Mouse (Mus musculus): Measurements from ENCODE around the gene Slc35f6.

Gene Slc35f6

DNA sequence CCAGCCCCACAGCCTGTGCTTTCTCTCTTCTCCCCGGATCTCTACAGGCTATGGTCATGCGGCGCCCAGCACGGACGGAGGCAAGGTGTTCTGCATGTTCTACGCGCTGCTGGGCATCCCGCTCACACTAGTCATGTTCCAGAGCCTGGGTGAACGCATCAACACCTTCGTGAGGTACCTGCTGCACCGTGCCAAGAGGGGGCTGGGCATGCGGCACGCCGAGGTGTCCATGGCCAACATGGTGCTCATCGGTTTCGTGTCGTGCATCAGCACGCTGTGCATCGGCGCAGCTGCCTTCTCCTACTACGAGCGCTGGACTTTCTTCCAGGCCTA lies 25.9 kb upstream of the Slc35f6 start:
- DNase-seq (ENCODE audit: low spot score): no peak

DNA sequence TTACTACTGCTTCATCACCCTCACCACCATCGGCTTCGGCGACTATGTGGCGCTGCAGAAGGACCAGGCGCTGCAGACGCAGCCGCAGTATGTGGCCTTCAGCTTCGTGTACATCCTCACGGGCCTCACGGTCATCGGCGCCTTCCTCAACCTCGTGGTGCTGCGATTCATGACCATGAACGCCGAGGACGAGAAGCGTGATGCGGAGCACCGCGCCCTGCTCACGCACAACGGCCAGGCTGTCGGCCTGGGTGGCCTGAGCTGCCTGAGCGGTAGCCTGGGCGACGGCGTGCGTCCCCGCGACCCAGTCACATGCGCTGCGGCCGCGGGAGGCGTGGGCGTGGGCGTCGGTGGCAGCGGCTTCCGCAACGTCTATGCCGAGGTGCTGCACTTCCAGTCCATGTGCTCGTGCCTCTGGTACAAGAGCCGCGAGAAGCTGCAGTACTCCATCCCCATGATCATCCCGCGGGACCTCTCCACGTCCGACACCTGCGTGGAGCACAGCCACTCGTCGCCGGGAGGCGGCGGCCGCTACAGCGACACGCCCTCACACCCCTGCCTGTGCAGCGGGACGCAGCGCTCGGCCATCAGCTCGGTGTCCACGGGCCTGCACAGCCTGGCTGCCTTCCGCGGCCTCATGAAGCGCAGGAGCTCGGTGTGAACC lies 25.4 kb upstream of the Slc35f6 start:
- DNase-seq (ENCODE audit: low spot score): peak; percentile 57

DNA sequence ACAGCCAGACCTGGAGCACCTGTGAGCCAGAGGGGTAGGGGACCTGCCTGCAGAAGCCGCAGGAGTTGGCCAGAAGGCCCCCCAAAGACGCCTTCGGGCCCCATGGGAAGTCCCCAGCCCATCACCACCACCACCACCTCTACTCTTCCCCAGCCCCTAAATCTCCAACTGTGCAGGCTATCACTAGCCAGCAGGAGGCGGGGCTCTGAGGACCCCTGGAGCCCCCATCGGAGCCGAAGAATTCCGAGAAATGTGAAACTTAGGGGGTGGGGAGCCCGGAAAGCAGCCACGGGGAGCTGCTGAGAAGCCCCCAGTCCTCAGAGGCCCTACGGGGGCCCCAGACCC lies 24.9 kb upstream of the Slc35f6 start:
- peak; percentile 21 for DNase-seq (ENCODE audit: low spot score)

DNA sequence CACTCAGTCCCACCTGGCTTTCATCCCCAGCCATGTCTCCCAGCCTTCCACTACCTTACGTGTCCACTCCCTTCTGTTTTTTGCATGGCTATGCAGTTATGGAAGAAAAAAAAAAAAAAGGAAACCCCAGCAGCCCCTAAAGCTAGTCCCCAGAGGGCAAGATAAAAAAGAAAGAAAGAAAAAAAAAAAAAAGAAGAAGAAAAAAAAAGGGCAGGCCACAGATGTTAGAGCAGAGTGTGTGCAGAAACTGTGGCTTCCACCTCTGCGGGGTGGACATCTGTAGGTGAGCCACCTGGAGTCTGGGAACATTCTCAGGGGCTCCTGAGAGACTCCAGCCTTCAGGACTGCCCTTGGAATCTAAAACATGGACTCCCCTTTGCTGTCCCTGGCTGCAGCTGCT lies 24.4 kb upstream of the Slc35f6 start:
- no peak for DNase-seq (ENCODE audit: low spot score)

DNA sequence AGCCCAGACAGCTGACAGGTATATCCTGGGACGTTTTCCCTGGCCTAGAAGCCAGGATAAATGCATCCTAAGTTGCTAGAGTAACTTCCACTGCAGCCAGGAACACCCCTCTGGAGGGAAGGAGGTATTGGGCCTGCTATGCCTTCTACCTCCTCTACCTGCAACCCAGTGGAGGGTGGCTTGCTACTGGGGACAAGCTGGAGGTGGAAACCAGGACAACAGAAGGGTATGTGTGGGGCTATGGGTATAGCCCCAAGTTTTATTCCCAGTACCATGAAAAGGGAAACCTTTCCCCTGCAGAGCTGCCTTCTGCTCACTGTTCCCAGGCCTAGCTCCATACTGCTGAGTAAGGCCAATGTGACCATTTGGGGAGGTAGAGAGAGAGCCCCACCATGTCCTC lies 23.4 kb upstream of the Slc35f6 start:
- DNase-seq (ENCODE audit: low spot score): no peak

DNA sequence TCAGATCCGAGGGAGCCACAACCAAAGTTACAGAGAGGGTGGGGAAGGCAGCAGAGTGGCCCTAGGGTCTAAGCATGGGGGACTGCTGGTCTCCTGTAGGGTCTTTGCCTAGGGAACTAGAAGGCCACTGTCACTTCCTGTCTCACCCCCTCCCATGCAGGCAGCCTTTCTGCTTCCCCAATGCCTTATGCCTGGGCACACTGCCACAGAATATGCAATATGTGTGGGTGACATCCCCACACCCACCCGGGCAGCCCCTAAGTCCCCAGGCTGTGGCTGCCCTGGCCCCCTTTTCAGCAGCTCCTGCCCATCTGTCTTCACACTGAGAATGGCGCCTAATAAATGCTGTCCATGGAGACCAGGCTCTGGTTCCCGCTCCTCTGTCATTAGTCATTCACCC lies 22.8 kb upstream of the Slc35f6 start:
- DNase-seq (ENCODE audit: low spot score): no peak

DNA sequence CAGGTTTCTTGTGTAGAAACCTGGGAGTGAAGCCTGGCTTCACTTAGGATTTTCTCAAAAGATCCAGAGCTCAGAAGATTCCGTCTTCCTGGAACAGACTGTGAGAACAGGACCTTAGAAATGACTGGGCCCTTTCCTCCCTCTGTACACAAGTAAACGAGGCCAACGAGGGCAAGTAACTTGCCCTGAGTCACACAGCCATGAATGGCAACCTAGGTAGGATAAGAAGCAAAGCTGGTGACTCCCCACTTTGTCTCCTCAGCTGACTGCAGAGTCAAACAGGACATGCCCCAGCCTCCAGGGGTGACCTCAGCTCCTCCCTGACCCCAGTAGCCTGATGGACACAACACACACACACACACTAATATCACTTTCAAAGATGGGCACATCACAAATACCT lies 22.4 kb upstream of the Slc35f6 start:
- DNase-seq (ENCODE audit: low spot score): no peak

DNA sequence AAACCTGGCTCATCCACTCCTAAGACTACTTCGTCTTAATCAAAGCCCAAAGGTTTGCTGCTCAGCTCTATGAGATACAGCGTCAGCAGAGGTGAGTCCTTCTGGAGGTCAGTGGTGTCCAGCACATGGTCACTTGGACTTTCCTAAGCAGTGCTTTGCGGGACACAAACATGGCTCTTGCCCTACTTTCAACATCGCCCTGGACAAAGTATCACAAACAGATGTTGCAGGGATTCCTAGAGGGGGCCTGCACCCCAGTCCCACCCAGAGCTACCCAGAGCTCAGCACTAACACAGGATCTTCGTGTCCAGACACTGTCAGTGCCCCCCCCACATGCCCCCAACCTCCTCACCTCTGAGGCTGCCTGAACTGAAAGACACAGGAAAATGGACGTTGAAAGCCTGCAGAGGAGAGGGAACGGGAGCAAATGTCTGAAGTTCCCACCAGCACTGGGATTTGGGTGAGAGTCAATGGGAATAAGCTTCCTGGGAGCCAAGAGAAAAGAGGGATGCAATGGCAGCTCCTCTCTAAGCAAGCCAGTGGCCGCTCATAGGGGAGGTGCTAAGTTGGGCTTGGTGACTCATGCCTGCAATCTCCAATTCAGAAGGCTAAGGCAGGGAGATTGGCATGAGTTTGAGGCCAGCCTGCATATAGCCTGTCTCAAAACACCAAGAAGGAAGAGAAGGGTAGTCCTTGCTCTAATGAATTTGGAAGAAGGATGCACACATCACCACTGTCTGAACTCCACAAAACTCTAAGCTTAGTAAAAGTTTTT lies 21.2 kb upstream of the Slc35f6 start:
- no peak for DNase-seq (ENCODE audit: low spot score)

DNA sequence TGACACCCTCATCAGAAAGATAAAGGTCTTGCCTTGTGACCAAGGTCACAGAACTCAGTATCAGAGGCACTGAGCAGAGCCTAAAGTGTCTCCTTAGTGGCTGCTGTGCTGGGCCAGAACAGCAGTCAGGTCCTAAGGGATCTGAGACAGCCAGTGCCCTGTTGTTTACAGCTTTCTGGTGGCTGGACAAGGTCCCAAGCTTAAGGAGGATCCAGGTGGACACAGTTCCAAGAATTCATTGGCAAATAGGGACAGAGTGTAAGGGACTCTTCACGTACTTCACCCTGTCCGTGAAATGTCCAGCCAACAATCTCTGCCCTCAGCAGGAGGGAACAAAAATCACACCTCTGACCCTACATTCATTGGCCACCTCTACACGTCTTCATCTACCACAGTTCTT lies 19.2 kb upstream of the Slc35f6 start:
- no peak for DNase-seq (ENCODE audit: low spot score)

DNA sequence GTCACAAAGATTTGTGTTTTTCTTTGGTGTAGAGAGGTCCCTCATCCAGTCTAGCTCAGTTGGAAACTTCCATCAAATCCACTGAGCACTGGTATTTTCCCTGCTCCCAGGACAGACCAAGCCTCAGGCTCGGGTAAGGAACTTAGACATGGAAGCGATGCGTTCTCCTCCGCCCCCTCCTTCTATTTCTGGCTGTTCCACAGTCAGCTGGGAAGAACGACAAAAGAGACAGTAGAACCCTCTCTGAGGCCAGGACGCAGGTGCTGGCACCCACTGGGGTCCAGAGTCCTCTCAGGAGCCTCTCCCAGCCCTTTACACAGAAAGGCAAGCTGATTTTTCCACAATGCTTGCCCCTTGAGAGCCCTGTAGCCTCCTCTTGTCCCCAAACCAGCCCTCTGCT lies 17.3 kb upstream of the Slc35f6 start:
- no peak for DNase-seq (ENCODE audit: low spot score)

DNA sequence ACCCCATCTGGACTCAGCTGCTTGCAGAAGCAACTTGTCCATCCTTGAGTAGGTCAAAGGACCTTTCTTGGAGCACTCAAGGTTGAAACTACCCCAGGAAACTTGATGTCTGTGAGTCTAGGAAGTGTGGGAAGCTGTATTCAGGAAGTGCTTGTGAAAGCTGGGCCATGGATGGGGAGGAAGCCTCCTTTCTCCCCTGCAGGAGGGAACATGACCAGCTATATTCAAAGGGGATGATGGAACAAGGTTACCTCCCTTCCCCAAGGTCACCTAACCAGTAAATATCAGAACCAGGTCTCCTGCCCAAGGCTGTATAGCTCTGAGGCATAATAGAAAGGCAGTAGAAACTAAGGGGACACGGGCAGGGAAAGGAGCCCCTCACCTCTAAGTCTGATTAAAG lies 15.6 kb upstream of the Slc35f6 start:
- DNase-seq (ENCODE audit: low spot score): no peak

DNA sequence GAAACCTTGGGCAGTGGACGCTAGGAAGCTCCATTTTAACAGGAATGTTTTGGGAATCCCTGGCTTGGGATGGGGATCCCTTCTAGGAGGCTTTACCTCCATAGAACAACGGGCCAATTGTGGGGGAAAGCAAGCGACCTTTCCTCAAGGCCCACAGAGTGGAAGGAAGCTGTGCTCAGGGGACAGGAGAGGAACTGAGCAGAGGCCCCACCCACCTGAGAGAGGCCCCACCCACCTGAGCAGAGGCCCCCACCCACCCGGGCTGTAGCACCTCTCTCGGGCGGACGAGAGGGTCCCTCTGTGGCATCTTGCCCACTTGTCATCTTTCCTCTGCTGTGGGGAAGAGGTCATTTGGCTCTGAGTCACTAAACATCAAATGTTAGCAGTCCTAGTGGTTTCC lies 10.7 kb upstream of the Slc35f6 start:
- DNase-seq (ENCODE audit: low spot score): no peak

DNA sequence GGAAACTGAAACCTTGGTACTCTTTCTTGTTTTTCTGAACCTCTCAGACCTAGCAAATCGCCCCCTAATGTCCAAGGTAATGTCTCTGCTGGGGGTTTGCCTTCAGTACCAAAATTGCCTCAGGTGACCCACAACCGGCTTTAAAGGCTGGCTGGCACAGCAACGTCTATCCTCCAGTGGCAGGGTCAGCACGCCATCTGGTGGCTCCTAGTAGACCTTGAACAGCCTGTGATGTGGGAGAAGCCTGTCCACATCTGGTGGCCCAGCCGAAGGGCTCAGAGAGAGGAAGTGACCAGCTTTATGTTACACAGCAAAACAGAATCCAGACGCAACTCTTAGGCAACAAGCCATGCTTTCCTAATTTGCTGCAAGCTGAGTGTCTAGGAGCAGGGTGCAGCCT lies 9.7 kb upstream of the Slc35f6 start:
- peak; percentile 85 for DNase-seq (ENCODE audit: low spot score)

DNA sequence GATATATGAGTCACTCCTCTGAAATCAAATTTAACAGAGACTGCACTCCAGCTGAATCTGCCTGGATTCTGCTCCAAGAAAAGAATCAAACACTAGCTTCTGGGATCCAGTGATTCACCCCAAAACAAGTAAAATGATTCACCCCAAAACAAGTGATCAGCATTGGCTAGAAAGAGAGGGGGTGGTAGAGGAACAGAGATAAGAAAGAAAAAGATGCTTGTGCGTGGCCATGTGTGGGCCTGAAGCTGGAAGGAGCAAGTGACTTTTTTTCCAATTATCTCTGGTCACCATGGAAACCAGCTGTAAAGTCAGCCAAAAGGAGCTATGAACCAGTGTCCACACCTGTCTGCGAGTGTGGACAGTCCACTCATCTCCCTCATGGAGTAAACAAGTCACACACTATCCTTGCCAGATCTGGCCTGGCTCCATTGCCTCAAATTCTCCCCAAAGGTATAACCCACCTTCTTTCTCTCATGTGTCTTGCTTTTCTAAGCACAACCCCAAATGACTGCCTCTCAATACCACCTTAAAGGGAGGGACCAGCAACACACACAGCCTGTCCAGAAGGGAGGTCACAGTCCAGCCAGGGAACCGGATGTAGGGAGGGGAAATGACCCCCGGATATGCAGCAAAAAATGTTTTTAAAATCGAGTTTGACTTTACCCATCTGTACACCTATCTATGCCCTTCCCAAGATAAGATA lies 4.1 kb upstream of the Slc35f6 start:
- no peak for DNase-seq (ENCODE audit: low spot score)

DNA sequence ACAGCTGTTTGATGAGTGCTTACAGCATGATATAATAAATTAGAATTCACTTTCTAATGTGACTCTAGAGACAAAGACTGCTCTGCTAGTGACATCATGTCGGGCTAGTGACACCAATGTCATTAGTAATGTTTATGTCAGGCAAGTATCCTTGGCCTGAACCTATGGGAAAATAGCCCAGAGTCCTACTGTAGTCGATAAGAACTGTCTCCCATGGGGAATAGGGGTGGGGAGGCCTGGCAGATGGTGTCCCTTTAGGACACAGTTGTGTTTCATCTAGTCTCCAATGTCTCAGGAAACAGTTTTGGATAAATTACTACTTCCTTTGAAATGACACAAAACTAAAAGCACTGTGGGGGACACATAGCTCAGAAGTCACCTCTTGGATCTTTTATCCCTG lies 1.7 kb upstream of the Slc35f6 start:
- DNase-seq (ENCODE audit: low spot score): no peak

DNA sequence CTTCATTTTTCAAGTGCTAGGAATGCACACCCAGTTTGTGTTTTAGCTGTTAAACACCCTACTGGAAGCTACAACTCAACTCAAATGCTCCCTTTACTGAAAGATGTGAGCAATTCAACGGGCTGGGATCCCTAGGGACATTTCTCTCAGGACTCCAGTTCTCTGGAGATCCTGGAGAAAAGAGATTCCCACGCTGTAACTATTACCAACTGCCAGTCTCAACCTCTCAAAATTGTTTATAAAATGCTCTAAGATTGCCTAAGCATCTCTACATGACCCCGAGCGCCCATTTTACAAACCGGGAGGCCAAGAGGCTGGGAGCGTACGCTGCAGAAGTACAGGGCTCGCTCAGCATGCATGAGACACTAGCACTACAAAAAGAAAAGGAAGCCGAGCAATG lies 337 bp upstream of the Slc35f6 start:
- no peak for DNase-seq (ENCODE audit: low spot score)

DNA sequence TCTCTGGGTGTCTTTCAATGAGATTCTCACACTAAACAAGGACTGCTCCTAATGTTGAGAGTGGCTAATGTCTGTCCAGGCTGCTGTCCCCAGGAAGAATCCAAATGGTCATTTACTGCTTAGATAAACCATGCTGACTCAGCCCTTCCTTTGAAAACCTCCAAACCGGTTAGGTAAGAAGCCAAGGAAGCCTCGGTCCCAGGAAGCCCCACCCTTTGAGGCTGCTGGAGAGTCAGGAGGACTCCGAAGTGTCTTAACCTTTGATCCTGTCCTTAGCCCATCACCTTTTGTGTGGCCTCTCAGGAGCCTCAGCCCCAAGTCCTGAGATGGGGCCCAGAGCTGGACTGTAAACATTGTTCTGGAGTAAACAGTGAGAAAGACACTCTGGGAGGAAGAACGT lies 1.8 kb downstream of the Slc35f6 start:
- DNase-seq (ENCODE audit: low spot score): no peak

DNA sequence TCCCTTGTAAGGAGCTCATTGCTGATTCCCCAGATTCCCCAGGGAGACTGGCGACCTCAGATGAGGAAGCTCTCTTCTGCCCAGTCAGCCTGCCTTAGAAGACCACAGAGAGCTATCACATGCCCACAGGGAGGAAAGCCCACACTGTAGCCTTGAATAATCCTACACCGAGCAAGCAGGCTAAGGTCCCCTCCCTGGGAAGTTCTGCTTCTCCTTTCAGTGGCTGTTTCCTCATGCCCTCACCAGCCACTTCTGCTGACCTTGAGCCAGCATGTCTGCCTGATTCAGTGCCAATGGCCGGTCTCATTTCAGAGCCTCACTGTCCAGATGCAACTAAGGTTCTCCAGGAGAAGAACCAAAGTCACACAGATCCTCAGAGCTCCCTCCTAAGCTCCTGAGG lies 3.0 kb downstream of the Slc35f6 start:
- DNase-seq (ENCODE audit: low spot score): no peak

DNA sequence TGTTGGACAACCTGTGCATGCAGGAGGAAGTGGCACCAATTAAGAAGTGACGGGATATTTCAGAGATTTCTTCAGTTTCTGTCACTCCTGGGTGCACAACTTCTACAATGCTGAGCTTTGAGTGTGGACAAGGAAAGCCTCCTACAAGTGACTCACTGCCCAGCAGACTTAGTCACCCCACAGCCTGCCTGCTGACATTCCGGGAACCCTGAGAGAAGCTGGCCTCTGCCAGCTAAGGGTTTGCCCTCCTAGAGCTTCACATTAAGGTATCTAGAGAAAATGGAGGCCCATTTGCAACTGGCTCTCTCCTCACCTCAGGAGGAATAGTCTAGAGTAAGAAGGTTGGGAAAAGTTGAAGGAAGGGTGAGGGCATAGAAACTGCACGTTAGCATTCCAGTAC lies 3.8 kb downstream of the Slc35f6 start:
- DNase-seq (ENCODE audit: low spot score): no peak

DNA sequence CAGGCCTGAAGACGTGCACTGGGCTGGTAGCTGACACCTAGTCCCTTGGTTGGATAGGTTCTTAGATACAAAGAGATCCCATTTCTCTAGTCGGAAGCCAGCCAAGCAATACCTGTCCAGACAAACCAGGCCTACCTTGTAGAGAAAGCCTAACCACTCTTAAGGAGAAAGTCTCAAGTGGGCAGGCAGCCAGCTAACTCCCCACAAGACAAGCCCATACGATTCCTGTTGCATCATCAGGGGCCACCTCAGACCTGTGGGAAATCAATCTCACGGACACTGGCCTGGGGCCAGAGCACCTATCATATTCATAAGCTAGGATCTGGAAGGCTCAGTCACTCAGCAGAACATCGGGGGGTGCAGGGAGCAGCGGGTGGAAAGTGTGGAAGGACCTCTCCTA lies 5.5 kb downstream of the Slc35f6 start:
- no peak for DNase-seq (ENCODE audit: low spot score)

DNA sequence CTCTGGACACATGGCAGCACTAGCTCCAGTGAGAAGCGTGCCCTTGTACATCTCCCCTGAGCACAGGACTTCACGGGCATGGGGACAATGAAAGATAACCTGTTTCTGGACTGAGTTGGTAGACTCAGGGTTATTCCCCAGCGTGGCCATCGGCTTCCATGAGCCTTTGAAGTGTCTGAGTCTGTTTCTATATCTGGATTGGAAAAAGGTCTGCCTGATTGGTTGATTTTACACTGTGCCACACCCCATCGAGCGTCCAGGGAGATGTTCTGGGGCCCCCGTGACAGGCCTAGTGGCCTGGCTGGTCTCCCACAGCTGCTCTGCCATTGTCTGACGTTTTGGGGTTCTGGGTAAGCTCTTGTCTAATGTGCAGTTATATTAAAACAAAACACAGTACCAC lies 7.3 kb downstream of the Slc35f6 start:
- no peak for DNase-seq (ENCODE audit: low spot score)

DNA sequence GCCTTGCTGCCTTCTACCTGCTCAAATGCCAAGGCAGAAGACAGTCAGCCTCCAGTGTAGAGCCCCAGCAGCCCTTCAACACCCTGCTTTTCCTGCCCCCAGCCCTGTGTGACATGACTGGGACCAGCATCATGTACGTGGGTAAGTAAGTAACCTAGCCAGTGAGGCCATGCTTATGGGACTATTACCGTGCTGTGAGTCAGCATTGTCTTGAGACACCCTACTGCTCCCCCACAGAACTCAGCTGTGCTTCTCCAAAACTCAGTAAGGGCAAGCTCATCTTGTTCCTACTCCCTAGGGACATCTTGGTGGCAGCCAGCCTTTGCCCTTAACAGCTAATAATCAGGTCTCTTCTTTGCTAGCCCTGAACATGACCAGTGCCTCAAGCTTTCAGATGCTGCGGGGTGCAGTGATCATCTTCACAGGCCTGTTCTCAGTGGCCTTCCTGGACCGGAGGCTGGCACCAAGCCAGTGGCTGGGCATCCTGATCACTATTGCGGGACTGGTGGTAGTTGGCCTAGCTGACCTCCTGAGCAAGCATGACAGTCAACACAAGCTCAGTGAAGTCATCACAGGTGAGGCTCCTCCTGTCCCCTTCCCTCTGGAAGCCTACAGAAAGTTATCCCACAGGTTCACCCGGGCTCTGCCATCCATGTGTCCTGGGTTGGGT lies 7.9 kb downstream of the Slc35f6 start:
- DNase-seq (ENCODE audit: low spot score): no peak

DNA sequence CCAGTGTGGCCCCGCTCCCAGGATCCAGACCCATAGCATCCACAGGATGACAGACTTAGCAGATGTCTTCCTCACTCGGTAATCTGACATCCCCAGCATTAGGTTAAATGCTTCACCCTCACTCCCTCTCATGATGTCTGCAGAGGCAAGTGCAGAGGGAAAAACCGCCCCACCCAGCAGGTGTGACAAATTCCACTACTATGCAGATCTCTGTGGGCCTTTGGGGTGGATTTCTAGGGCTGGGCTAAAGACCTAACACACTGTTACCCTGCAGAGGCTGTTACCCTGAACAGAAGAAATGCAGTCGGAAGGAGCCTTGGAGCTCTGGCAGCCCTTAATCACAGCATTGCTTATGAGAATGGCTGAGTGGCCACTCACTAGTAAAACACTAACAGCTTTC lies 11.3 kb downstream of the Slc35f6 start:
- no peak for DNase-seq (ENCODE audit: low spot score)
